In genomic region chr16:21787516-21788353, GRCm38 (mm10) we compare ENCODE assay signal across 8 mouse cellular contexts. TPM values are rescaled to one million over a fixed set of nuclear protein-coding genes. Genes with fewer than 3 reads are reported as not detected.
DNase-seq lines count a peak whose midpoint lies in the region; ATAC-seq lines count a peak whose summit lies in the region.

TSS of gene Ehhadh (minus strand) at chr16:21787807.

- peak; percentile 83 for DNase-seq in MN1 (ENCODE audit: low spot score)
- peak; percentile 54 for DNase-seq in cerebellum, adult 8-10 months
- peak; percentile 40 for DNase-seq in forelimb bud, embryonic 11.5 days (ENCODE audit: low read depth, low spot score)
- peak; percentile 45 for DNase-seq in layer of hippocampus, adult 9-11 months
- peak; percentile 64 for DNase-seq in lung, postnatal 14 days
- peak; percentile 52 for DNase-seq in ovary, postnatal 14 days (ENCODE audit: low spot score)
- DNase-seq in thymus, postnatal 36 days: peak; percentile 63 to 74

- peak; percentile 90 to 91 for ATAC-seq in hematopoietic stem cell, adult 5-6 weeks (replicated peaks in 1 of 2; ENCODE audit: insufficient read depth in 1 of 2, low FRiP score in 2 of 2, low TSS enrichment in 1 of 2, low read depth in 1 of 2, poor library complexity in 2 of 2, severe bottlenecking in 2 of 2)

RNA-seq across cellular contexts. Expression of gene Ehhadh, which starts in this region (rescaled TPM):
- 5.8 and 7.1 TPM in 2 replicates for total RNA-seq in hematopoietic stem cell, adult 5-6 weeks (2017)

Comparison
In these comparisons a context has a peak if more than half of its experiments do, and no peak if none do; other contexts are left out.
1. Peak in every context shown above with its lines: DNase-seq and ATAC-seq.